ENCODE assay signal across 8 mouse cellular contexts in the genomic region with DNA sequence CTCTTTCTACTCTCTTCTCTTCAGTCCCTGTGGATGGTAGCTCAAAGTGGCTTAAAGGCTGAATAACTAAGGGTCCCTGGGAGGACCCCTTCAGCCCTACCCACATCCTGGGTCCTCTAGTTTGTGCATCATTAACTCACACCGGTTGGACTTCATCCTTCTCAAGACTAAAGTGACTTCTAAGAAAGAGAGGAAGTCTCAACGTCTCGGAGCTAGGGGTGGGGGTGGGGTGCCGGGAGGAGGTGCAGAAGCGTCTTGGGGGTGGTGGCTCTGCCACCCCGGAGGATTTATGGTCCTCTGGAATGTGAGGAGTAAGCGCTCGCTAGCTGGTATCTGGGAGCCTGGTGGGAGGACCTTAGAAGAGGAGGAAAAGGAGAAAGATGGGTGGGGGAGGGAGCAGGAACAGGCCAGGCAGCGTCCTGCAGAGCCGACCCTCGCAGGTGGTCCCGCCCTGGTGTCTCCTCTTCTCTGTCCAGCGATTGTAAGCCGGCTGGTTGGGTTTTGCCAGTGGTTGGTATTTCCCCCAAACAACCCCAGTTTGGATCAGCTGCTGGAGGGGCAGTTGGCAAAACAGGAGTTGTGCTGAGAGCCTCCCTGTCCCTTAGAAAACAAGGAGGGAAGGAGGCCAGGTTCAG. TPM values are rescaled to one million over a fixed set of nuclear protein-coding genes. Genes with fewer than 3 reads are reported as not detected.
A peak's percentile ranks its signal among the peaks of the same experiment; 100 is the strongest.
DNase-seq lines count a peak whose midpoint lies in the region; ATAC-seq and TF ChIP-seq lines count a peak whose summit lies in the region.

No protein-coding gene starts in this region.

- H3K27ac ChIP-seq in bone marrow, adult 2 months (ENCODE audit: control insufficient read depth, insufficient read depth, low read depth, low read length, poor library complexity), result no peak overlapping the region; the same call in 1 of the 2 replicates
- peak overlapping the region; percentile 9; the same call in 1 of the 2 replicates for H3K27ac ChIP-seq in hindbrain, embryonic 16.5 days (ENCODE audit: low read depth, low read length)
- H3K27ac ChIP-seq in liver, embryonic 15.5 days (replicated peaks), result peak overlapping the region; percentile 70; the same call in 1 of the 2 replicates

- no peak for TF ChIP-seq POLR2A in lung, adult 2 months (IDR thresholded peaks at IDR 0.05; ENCODE audit: borderline replicate concordance, extremely low read depth, low read depth, low read length)
- TF ChIP-seq POLR2A in bone marrow, adult 2 months (IDR thresholded peaks at IDR 0.05; ENCODE audit: borderline replicate concordance, control insufficient read depth, low read depth, low read length), result no peak

- 0 out of 2 replicates have a peak, but pooled peaks cover 3% of the 10 kb centered on the region for H3K4me1 ChIP-seq in lung, adult 2 months (ENCODE audit: control insufficient read depth, insufficient read depth, low read length)
- no peaks in the 10 kb centered on the region; the same call in 1 of the 2 replicates for H3K4me1 ChIP-seq in bone marrow, adult 2 months (ENCODE audit: control insufficient read depth, insufficient read depth, low read length)
- peaks cover 19% of the 10 kb centered on the region for H3K4me1 ChIP-seq in hindbrain, embryonic 16.5 days (ENCODE audit: control insufficient read depth, insufficient read depth, low read depth, low read length)
- peaks cover 81% of the 10 kb centered on the region for H3K4me1 ChIP-seq in liver, embryonic 15.5 days (replicated peaks)

- H3K4me2 ChIP-seq in hindbrain, embryonic 16.5 days (ENCODE audit: low read length), result peak overlapping the region; percentile 51
- H3K4me2 ChIP-seq in liver, embryonic 15.5 days, result peak overlapping the region; percentile 94

- H3K4me3 ChIP-seq in lung, adult 2 months (replicated peaks; ENCODE audit: extremely low read depth, low read depth, low read length), result peak overlapping the region; percentile 88
- H3K4me3 ChIP-seq in bone marrow, adult 2 months (replicated peaks; ENCODE audit: control insufficient read depth, low read depth, low read length), result peak overlapping the region; percentile 92
- H3K4me3 ChIP-seq in hindbrain, embryonic 16.5 days (ENCODE audit: low read length), result peak overlapping the region; percentile 49
- H3K4me3 ChIP-seq in liver, embryonic 15.5 days (replicated peaks), result peak overlapping the region; percentile 77

- DNase-seq in lung, adult 2 months, result no peak
- DNase-seq in lung, postnatal 14 days, result no peak
- DNase-seq in ovary, postnatal 14 days (ENCODE audit: low spot score), result no peak
- DNase-seq in cerebellum, adult 18-20 months, result no peak
- DNase-seq in layer of hippocampus, postnatal 14 days (ENCODE audit: low spot score in 2 of 2), result no peak

- no peaks in the 10 kb centered on the region for H3K36me3 ChIP-seq in hindbrain, embryonic 16.5 days (ENCODE audit: control insufficient read depth, insufficient read depth, low read length)
- H3K36me3 ChIP-seq in liver, embryonic 15.5 days (replicated peaks), result peaks cover 6% of the 10 kb centered on the region; the same call in 1 of the 2 replicates

- under 1% methylated on average over 14 of the region's 14 CpGs for WGBS in lung, adult 2 months
- WGBS in bone marrow, adult 2 months, result under 1% methylated on average over 14 of the region's 14 CpGs
- WGBS in hindbrain, embryonic 16.5 days, result 1% methylated on average over 14 of the region's 14 CpGs
- 1% methylated on average over 14 of the region's 14 CpGs for WGBS in liver, embryonic 15.5 days (ENCODE audit: insufficient replicate concordance)

- H3K9ac ChIP-seq in hindbrain, embryonic 16.5 days (ENCODE audit: low read depth, low read length), result peak overlapping the region; percentile 66
- peak overlapping the region; percentile 74 for H3K9ac ChIP-seq in liver, embryonic 15.5 days

- no peaks in the 10 kb centered on the region for H3K9me3 ChIP-seq in hindbrain, embryonic 16.5 days (ENCODE audit: control insufficient read depth, low read length)
- no peaks in the 10 kb centered on the region for H3K9me3 ChIP-seq in liver, embryonic 15.5 days (replicated peaks)

- no peak for TF ChIP-seq CTCF in lung, adult 2 months (IDR thresholded peaks at IDR 0.05; ENCODE audit: insufficient read depth, low read length)
- no peak for TF ChIP-seq CTCF in bone marrow, adult 2 months (IDR thresholded peaks at IDR 0.05; ENCODE audit: control insufficient read depth, insufficient read depth, low read length)

- no peak for ATAC-seq in hindbrain, embryonic 16.5 days
- no peak for ATAC-seq in liver, embryonic 15.5 days (ENCODE audit: insufficient read depth)

- H3K27me3 ChIP-seq in hindbrain, embryonic 16.5 days (replicated peaks; ENCODE audit: control insufficient read depth, insufficient read depth, low read length), result peaks cover 10% of the 10 kb centered on the region; the same call in 1 of the 2 replicates
- H3K27me3 ChIP-seq in liver, embryonic 15.5 days, result peaks cover 26% of the 10 kb centered on the region

RNA-seq across cellular contexts. Expression of gene Slc9a3r1, which starts 1.3 kb away (rescaled TPM):
- 46.8 and 60.1 TPM in 2 replicates for polyA plus RNA-seq in lung, adult 2 months (2012; rRNA removed)
- polyA plus RNA-seq in bone marrow, adult 2 months (2011; ENCODE audit: insufficient read depth, insufficient read length, low replicate concordance, missing spikeins), result 21.9 and 51.0 TPM in 2 replicates
- 81.5 and 93.4 TPM in 2 replicates for polyA plus RNA-seq in hindbrain, embryonic 16.5 days (2015; fragmentation: Nextera tagmentation; extraction: Ambion mirVana)
- polyA plus RNA-seq in liver, embryonic 15.5 days (2015; fragmentation: Nextera tagmentation; extraction: Ambion mirVana), result 76.4 and 82.1 TPM in 2 replicates
- total RNA-seq in layer of hippocampus, postnatal 14 days (2021), result 10 to 100 TPM; 79.3 to 82.2 TPM

RNA-seq across cellular contexts. Expression of gene Tmem104, which starts 22.8 kb away (rescaled TPM):
- polyA plus RNA-seq in lung, adult 2 months (2012; rRNA removed), result 19.1 and 21.6 TPM in 2 replicates
- 3.1 and 5.8 TPM in 2 replicates for polyA plus RNA-seq in bone marrow, adult 2 months (2011; ENCODE audit: insufficient read depth, insufficient read length, low replicate concordance, missing spikeins)
- 12.3 and 13.1 TPM in 2 replicates for polyA plus RNA-seq in hindbrain, embryonic 16.5 days (2015; fragmentation: Nextera tagmentation; extraction: Ambion mirVana)
- 5.1 and 6.0 TPM in 2 replicates for polyA plus RNA-seq in liver, embryonic 15.5 days (2015; fragmentation: Nextera tagmentation; extraction: Ambion mirVana)
- total RNA-seq in layer of hippocampus, postnatal 14 days (2021), result 10 to 100 TPM; 15.0 to 21.2 TPM

RNA-seq across cellular contexts. Expression of gene Nat9, which starts 23.2 kb away (rescaled TPM):
- polyA plus RNA-seq in lung, adult 2 months (2012; rRNA removed), result 18.8 and 26.4 TPM in 2 replicates
- polyA plus RNA-seq in bone marrow, adult 2 months (2011; ENCODE audit: insufficient read depth, insufficient read length, low replicate concordance, missing spikeins), result 19.4 and 24.2 TPM in 2 replicates
- polyA plus RNA-seq in hindbrain, embryonic 16.5 days (2015; fragmentation: Nextera tagmentation; extraction: Ambion mirVana), result 20.9 and 24.6 TPM in 2 replicates
- polyA plus RNA-seq in liver, embryonic 15.5 days (2015; fragmentation: Nextera tagmentation; extraction: Ambion mirVana), result 9.9 and 11.6 TPM in 2 replicates
- total RNA-seq in layer of hippocampus, postnatal 14 days (2021), result 10 to 100 TPM; 19.3 to 19.9 TPM

RNA-seq across cellular contexts. Expression of gene Cd300lf, which starts 30.7 kb away (rescaled TPM):
- polyA plus RNA-seq in lung, adult 2 months (2012; rRNA removed), result 12.2 and 20.6 TPM in 2 replicates
- polyA plus RNA-seq in bone marrow, adult 2 months (2011; ENCODE audit: insufficient read depth, insufficient read length, low replicate concordance, missing spikeins), result 39.9 and 79.7 TPM in 2 replicates
- polyA plus RNA-seq in hindbrain, embryonic 16.5 days (2015; fragmentation: Nextera tagmentation; extraction: Ambion mirVana), result 0.29 and 0.32 TPM in 2 replicates
- polyA plus RNA-seq in liver, embryonic 15.5 days (2015; fragmentation: Nextera tagmentation; extraction: Ambion mirVana), result 4.5 and 4.8 TPM in 2 replicates
- total RNA-seq in layer of hippocampus, postnatal 14 days (2021), result under 1 TPM; 0.35 to 0.76 TPM
